Mouse (Mus musculus): ENCODE measurements at regions not wholly inside any gene's neighbourhood (a gene's known extent, or its start where the extent isn't known, plus 50 kb on each side); places are given as distances from the start of the nearest gene placed in this dataset.

GRCm38 (mm10) chr10:97389647-97390590 lies 89.5 kb upstream of the Dcn start:
- TF ChIP-seq CTCF (IDR thresholded peaks at IDR 0.05; ENCODE audit: control insufficient read depth, insufficient read depth, low read length) (no peak), POLR2A (IDR thresholded peaks at IDR 0.05; ENCODE audit: borderline replicate concordance, control insufficient read depth, low read depth, low read length) (no peak)

All from bone marrow, adult 2 months (tissue).